Mouse (Mus musculus): Measurements from ENCODE around the gene Bzw2. TPM values are rescaled to one million over a fixed set of nuclear protein-coding genes. Genes with fewer than 3 reads are reported as not detected.

Bzw2 gene
- polyA plus RNA-seq, 1 experiment from 2014 or later: 276 TPM

DNA sequence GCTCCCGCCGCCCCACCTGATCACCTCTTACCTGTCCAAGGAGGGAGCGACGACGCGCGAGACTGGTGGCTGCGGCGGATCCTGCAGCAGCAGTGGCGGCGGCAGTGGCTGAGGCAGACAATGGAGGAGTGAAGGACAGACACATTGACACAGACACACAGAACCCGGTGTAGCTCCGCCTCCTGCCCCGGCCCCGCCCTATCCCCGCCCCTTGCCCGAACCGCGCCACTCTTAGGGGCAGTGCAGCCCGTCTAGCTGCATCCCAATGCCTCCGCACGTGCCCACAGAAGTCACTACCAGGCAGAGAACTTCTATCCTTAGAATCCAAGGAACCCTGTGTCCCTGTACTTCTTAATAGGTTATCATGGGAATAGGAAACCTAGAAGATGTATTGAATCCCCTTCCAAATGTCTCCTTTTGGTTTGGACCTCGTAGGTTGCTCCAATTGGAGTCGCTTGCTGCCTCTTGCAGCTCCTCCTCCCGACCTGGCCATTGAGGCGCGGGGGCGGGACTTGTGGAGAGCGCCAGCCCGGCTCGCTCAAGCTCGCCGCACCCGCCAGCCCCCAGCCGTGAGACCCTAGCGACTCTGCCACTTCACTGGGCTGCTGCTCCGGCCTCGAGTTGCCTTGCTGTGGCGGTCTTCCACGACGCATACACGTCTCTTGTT, 1.1 kb downstream of the Bzw2 start, which contains the start of gene Ankmy2:
Gene Ankmy2, plus strand, starts transcription at position 478 of the 667 bp plus-strand sequence.
- WGBS: under 1% methylated on average over 42 of the region's 42 CpGs
- H3K27me3 ChIP-seq (ENCODE audit: poor library complexity, severe bottlenecking): no peaks in the 10 kb centered on the region
- peak within 1 kb of the TSS; percentile 95 for H3K27ac ChIP-seq
- DNase-seq (ENCODE audit: extremely low spot score, low spot score): peak; percentile 92
- no peaks in the 10 kb centered on the region for H3K9me3 ChIP-seq
- peak within 1 kb of the TSS; percentile 90 for H3K4me3 ChIP-seq
- H3K4me1 ChIP-seq: peaks cover 30% of the 10 kb centered on the region
- H3K36me3 ChIP-seq (replicated peaks): peaks cover 17% of the 10 kb centered on the region

DNA sequence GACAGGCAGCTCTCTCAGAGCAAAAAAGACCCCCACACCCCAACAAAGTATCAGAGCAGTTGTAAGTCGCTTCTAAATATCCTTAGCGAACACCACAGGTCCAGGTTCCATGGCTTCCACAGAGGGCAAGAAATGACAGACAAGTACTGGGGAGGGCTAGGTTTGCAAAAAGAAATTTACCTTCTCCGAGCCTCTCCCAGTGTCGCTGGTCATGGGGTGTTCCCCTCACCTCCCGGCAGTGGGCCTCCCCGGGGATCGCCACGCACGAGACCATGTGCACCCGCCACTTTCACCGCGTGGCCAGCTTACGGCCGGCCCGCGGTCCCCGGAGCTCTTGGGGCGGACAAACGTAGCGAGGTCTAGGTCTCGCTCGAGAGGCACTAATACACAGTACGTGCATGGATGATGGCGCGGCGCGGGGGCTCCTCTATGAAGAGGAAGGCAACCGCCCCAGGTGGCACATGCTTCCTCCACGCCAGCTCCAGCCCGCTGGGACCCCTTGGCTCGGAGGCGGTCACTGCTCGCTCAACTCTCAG, 1.7 kb downstream of the Bzw2 start:
- Histone ChIP-seq H3K27me3 (ENCODE audit: poor library complexity, severe bottlenecking) (no peaks in the 10 kb centered on the region), H3K4me3 (peak overlapping the region; percentile 90), H3K4me1 (peaks cover 30% of the 10 kb centered on the region), H3K36me3 (replicated peaks) (peaks cover 17% of the 10 kb centered on the region), H3K9me3 (no peaks in the 10 kb centered on the region), H3K27ac (peak overlapping the region; percentile 95)
- DNase-seq (ENCODE audit: extremely low spot score, low spot score): no peak
- WGBS: under 1% methylated on average over 33 of the region's 33 CpGs

DNA sequence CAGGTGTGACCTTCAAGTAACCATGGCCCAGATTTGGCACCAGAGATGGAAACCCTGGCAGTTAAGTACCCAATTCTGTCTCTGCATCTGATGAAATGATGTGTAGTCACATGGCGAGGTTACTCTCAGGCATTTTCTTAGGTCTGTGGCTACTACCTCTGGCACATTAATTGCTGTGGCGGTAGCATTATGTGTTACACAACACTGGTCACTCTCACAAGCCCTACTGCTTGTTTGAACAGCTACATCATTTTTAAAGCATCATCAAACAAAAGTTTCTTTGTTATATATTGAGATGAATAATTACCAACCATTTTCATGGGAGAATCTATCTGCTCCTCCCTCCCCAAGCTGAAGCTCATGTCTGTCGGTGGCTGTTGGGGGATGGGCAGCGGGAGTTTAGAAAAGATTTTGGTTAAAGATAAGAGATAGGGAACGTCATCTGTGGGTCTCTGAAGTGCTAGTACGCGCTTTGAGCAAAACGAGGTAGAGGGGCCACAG, 2.7 kb downstream of the Bzw2 start:
- Histone ChIP-seq H3K4me1 (peaks cover 30% of the 10 kb centered on the region), H3K36me3 (replicated peaks) (peaks cover 21% of the 10 kb centered on the region), H3K27ac (peak overlapping the region; percentile 95), H3K9me3 (no peaks in the 10 kb centered on the region), H3K27me3 (ENCODE audit: poor library complexity, severe bottlenecking) (no peaks in the 10 kb centered on the region), H3K4me3 (peak overlapping the region; percentile 90)
- 21% methylated on average over 8 of the region's 8 CpGs for WGBS
- no peak for DNase-seq (ENCODE audit: extremely low spot score, low spot score)

DNA sequence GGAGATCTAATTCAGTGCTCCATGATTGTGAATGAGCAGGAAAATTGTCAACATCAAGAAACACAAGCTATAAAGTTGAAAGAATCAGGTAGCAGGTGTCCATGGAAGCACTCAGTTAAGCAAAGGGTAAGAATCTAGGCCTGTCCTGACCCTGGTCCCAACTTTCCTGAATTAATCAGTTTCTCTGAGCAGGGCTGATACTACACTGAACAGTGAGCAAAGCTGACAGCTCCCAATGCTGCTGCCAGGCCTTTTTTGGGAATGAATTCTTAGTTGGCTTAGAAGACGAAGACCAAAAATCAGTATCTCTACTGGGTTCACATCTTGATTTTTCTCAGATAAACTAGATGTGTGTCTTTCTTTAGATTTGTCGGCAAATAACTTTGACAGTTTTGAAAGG, 7.1 kb downstream of the Bzw2 start:
- Histone ChIP-seq H3K4me3 (no peak overlapping the region), H3K9me3 (peaks cover 9% of the 10 kb centered on the region; the same call in 1 of the 2 replicates), H3K27me3 (ENCODE audit: poor library complexity, severe bottlenecking) (no peaks in the 10 kb centered on the region), H3K27ac (no peak overlapping the region), H3K4me1 (peaks cover 17% of the 10 kb centered on the region), H3K36me3 (replicated peaks) (peaks cover 47% of the 10 kb centered on the region)
- DNase-seq (ENCODE audit: extremely low spot score, low spot score): no peak
- 95% methylated on average over 2 of the region's 2 CpGs for WGBS

DNA sequence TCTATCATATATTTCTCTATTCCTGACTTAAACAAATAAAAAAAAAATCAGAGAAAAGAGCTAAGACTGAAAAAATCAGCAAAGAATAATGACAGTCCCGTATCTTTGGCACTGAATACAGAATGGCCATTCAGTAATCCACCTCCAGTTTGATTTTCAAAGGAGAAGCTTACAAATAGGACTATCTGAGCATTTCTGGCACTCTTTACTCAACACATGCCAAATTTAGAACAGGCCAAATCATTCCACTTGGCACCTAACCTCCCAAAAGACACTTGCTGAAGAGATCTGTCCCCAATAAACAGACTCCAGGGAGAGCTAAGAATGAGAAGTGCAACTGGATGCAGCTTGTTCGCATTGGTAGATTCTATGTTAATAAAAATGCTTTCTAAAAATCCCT, 7.6 kb downstream of the Bzw2 start:
- 93% methylated on average over 2 of the region's 2 CpGs for WGBS
- no peak for DNase-seq (ENCODE audit: extremely low spot score, low spot score)

DNA sequence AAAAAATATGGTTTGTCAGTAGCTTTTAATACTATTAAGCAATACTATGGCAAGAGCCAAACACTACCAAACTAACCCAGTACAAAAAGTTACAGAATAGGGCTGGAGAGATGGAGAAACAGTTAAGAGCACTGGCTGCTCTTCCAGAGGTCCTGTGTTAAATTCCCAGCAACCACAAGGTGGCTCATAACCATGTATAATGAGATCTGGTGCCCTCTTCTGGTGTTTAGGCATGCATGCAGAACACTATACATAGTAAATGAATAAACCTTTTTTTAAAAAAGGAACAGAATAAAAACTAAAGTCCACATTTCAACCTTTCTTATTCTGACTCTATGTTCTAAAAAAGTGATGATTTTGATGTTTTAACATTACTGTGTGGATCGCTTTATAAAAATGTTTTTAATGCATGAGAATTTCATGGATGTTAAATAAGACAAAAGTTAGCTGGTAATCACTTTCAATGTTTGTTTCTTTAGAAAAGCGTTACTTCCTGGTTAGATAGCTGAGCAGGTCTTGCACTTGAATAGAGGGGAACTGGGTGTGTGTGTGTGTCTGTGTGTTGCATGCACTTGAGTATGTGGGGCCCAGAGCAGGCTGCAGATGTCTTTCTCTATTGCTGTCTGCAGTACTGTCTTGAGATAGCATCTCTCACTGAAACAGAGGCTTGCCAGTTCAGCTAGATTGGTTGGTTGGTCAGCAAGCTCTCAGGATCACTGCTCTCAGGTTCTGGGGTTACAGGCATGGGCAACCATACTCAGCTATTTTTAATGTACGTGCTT, 11.5 kb downstream of the Bzw2 start:
- H3K36me3 ChIP-seq (replicated peaks): peaks cover 50% of the 10 kb centered on the region
- no peaks in the 10 kb centered on the region for H3K27me3 ChIP-seq (ENCODE audit: poor library complexity, severe bottlenecking)
- H3K9me3 ChIP-seq: peaks cover 9% of the 10 kb centered on the region; the same call in 1 of the 2 replicates
- no peak overlapping the region for H3K4me3 ChIP-seq
- H3K27ac ChIP-seq: no peak overlapping the region
- no peaks in the 10 kb centered on the region for H3K4me1 ChIP-seq
- WGBS: 95% methylated on average over 3 of the region's 3 CpGs
- no peak for DNase-seq (ENCODE audit: extremely low spot score, low spot score)

More for the DNA sequence above, 7.6 kb downstream of the Bzw2 start:
- Histone ChIP-seq H3K9me3 (peaks cover 9% of the 10 kb centered on the region; the same call in 1 of the 2 replicates), H3K36me3 (replicated peaks) (peaks cover 50% of the 10 kb centered on the region), H3K27ac (no peak overlapping the region), H3K27me3 (ENCODE audit: poor library complexity, severe bottlenecking) (no peaks in the 10 kb centered on the region), H3K4me1 (peaks cover 13% of the 10 kb centered on the region), H3K4me3 (no peak overlapping the region)

DNA sequence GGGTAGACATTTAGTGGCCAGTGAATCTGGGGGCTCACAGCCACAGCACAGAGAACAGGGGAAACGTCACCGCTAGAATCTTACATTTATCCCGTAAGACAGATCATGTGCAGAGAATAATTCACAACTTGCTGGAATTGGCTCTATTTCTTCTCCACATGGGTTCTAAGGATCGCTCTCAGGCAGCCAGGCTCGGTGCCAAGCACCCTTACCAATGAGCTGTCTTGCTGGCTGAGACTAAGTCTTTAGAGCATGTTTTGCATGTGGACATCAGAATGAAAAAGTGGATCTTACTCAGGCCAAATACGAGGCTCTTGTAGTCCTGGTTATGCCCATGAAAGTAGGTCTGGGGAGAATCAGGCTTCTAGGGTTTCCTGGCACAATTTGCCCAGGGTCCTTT, 17.5 kb downstream of the Bzw2 start:
- Histone ChIP-seq H3K4me1 (no peaks in the 10 kb centered on the region), H3K27me3 (ENCODE audit: poor library complexity, severe bottlenecking) (no peaks in the 10 kb centered on the region), H3K9me3 (no peaks in the 10 kb centered on the region), H3K36me3 (replicated peaks) (peaks cover 63% of the 10 kb centered on the region), H3K4me3 (no peak overlapping the region), H3K27ac (no peak overlapping the region)
- DNase-seq (ENCODE audit: extremely low spot score, low spot score): no peak
- WGBS: 93% methylated on average over 6 of the region's 6 CpGs

DNA sequence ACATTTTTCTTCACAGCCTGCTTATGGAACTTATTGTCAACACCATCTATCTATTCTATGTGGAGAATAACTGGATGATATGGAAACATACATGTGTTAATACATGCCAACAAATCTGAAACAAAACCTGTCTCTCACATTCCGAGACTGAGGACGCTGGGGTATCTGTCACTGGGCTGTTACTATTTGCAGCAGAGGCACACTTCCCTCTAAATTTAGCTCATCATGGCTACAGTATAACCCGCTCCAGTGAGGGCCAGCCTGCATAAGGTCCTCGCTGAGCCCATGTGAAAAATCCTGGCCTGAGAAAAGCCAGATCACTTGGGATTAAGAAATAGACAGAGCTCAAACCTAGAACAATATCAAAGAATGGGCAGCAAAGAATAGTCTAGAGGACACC, 20.7 kb downstream of the Bzw2 start:
- 94% methylated on average over 4 of the region's 4 CpGs for WGBS
- Histone ChIP-seq H3K9me3 (no peaks in the 10 kb centered on the region), H3K36me3 (replicated peaks) (peaks cover 81% of the 10 kb centered on the region), H3K4me3 (no peak overlapping the region), H3K27ac (no peak overlapping the region), H3K27me3 (ENCODE audit: poor library complexity, severe bottlenecking) (no peaks in the 10 kb centered on the region), H3K4me1 (no peaks in the 10 kb centered on the region)
- DNase-seq (ENCODE audit: extremely low spot score, low spot score): no peak

DNA sequence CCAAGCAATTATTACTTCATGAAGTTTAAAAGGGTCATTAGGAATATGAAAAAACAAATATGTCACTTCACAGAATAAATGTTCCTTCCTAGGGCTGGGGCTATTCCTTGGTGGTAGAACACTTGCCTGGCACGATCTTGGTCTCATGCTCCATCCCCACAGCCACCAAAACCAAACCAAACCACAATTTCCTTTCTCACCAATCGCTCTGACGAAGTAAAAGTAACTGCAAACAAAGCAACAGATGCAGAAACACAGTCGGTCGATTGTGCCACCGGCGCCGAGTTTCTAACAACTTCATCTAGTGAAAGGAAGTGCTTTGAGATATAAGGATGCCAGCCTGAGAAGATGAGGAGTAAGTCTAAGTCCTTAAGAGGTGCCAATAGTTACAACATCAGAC, 21.6 kb downstream of the Bzw2 start:
- Histone ChIP-seq H3K27ac (no peak overlapping the region), H3K27me3 (ENCODE audit: poor library complexity, severe bottlenecking) (no peaks in the 10 kb centered on the region), H3K36me3 (replicated peaks) (peaks cover 90% of the 10 kb centered on the region), H3K9me3 (no peaks in the 10 kb centered on the region), H3K4me3 (no peak overlapping the region), H3K4me1 (no peaks in the 10 kb centered on the region)
- DNase-seq (ENCODE audit: extremely low spot score, low spot score): no peak
- 95% methylated on average over 8 of the region's 8 CpGs for WGBS

DNA sequence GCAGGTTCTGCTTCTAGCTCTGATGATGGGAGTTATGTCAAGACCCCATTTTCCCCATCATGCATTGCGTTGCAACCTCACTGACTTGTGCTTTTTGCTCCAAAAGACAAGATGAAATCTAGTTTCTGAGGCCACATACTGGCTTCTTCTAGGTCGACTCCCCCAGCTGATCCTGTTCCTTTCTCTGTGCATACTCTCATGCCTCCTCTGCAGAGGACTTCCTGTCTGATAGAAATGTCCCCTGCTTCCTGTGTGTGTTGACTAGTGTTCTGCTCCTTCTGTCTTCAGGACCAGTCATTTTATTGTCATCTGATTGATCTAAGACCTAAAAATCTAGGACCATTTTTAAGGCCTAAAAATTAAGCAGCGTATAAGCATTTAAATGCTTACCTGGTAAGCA, 22.5 kb downstream of the Bzw2 start:
- DNase-seq (ENCODE audit: extremely low spot score, low spot score): no peak
- H3K4me1 ChIP-seq: no peaks in the 10 kb centered on the region
- no peaks in the 10 kb centered on the region for H3K27me3 ChIP-seq (ENCODE audit: poor library complexity, severe bottlenecking)
- no peak overlapping the region for H3K4me3 ChIP-seq
- H3K27ac ChIP-seq: no peak overlapping the region
- peaks cover 91% of the 10 kb centered on the region for H3K36me3 ChIP-seq (replicated peaks)
- no peaks in the 10 kb centered on the region for H3K9me3 ChIP-seq
- WGBS: 92% methylated on average over 3 of the region's 3 CpGs

DNA sequence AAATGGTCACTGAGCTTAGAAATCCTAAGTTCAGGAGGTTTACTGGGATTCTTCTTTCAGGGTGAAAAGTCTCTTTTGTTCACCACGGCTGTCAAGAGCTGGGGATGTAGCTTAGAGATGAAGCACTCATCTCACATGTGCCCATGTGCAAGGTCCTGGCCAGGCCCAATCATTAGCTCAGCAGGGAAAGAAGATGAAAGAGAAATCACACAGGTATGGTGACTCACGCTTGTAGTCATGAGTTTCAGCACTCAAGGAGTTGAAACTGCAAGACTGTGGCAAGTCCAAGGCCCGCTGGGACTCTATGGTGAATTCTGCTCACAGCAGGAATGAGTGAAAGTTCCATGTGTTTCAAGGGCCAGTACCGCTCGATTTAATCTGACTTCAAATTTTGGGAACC, 23.8 kb downstream of the Bzw2 start:
- Histone ChIP-seq H3K27me3 (ENCODE audit: poor library complexity, severe bottlenecking) (no peaks in the 10 kb centered on the region), H3K36me3 (replicated peaks) (peaks cover 93% of the 10 kb centered on the region), H3K4me3 (no peak overlapping the region), H3K4me1 (no peaks in the 10 kb centered on the region), H3K27ac (no peak overlapping the region), H3K9me3 (no peaks in the 10 kb centered on the region)
- no peak for DNase-seq (ENCODE audit: extremely low spot score, low spot score)
- 95% methylated on average over 5 of the region's 5 CpGs for WGBS

DNA sequence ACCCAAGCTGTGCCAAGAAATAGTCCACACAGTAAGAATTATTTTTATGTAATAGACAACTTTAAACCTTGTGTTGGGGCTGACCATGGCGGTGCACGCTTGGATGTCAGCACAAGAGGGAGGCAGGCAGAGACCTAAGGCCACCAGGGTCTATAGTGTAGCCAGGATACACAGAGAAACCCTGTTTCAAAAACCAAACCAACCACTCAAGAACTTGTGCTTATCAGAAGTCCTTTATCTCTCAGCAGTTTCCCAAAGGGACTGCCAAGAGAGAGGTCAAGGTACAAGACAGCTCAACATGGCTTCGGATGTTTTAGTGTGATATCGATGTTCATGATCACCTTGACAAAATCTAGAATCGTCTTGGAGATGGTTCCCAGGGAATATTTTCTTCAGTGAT, 24.3 kb downstream of the Bzw2 start:
- Histone ChIP-seq H3K4me1 (no peaks in the 10 kb centered on the region), H3K36me3 (replicated peaks) (peaks cover 93% of the 10 kb centered on the region), H3K9me3 (no peaks in the 10 kb centered on the region), H3K27ac (no peak overlapping the region), H3K4me3 (no peak overlapping the region), H3K27me3 (ENCODE audit: poor library complexity, severe bottlenecking) (no peaks in the 10 kb centered on the region)
- WGBS: 97% methylated on average over 5 of the region's 5 CpGs
- no peak for DNase-seq (ENCODE audit: extremely low spot score, low spot score)

DNA sequence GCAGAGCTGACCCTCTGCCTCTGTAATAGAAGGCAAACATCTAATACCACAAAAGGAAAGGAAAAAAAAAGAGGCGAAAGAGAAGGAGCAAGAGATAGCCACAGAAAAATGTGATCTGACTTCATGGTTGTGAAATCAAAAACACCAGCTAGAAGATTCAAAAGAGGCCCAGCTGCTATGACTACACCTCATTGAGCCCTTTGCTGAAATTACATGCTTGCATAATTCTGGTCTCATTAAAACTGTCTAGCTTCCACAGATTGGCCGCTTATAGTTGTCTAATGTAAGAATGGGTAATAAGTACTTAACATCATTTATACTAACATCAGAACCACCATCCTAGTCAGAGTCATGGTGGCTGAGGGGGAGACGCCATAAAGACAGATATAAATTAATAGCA, 25.2 kb downstream of the Bzw2 start:
- no peaks in the 10 kb centered on the region for H3K4me1 ChIP-seq
- no peaks in the 10 kb centered on the region for H3K9me3 ChIP-seq
- peaks cover 94% of the 10 kb centered on the region for H3K36me3 ChIP-seq (replicated peaks)
- H3K27ac ChIP-seq: no peak overlapping the region
- DNase-seq (ENCODE audit: extremely low spot score, low spot score): no peak
- whole genome bisulfite sequencing: 90% methylated on average over 3 of the region's 3 CpGs
- no peak overlapping the region for H3K4me3 ChIP-seq
- H3K27me3 ChIP-seq (ENCODE audit: poor library complexity, severe bottlenecking): no peaks in the 10 kb centered on the region
